Mouse (Mus musculus) embryo, embryonic 9.5 days (tissue): Measurements from ENCODE around the gene 4930474N05Rik.

Source experiments
- DNase-seq: peaks from one replicate; pipeline ENCODE4 v3.0.0-alpha.2; 2017; ENCODE audit errors: extremely low spot score

4930474N05Rik gene

GRCm38 (mm10) chr14:36094617-36095016 lies at the start of gene 4930474N05Rik:
Gene 4930474N05Rik, plus strand, starts transcription at chr14:36094917.
- no peak for DNase-seq

DNA sequence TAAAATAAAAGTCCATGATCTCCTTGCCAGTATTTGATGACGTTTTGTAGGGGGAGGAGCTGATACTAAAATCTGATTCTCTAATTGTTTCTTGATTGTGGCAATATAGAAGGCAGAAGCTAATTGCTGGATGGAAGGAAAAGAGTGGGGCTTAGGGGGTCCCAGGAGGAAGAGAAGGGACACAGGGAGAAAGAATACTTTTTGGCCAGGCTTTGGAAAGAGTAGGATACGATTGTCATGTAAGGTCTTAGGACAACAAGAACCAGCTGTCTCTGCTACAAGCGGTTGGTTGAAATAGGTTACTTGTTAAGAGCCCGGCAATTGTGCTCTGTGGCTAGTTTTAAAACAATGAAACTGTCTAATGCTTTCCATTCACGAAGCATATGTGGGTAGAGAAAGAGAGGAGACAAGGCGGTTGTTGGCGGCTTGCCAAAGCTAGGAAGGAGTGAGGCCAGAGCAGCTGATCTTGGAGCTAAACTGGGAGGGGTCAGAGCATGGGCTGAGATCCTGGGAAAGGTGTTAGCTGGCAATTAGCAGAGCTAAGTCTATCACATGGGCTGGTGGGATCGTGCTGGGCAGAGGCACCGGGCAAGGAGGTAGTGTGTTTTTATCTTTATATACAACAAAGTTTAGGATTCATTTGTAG lies 45.8 kb upstream of the 4930474N05Rik start:
- DNase-seq = peak; percentile 1

DNA sequence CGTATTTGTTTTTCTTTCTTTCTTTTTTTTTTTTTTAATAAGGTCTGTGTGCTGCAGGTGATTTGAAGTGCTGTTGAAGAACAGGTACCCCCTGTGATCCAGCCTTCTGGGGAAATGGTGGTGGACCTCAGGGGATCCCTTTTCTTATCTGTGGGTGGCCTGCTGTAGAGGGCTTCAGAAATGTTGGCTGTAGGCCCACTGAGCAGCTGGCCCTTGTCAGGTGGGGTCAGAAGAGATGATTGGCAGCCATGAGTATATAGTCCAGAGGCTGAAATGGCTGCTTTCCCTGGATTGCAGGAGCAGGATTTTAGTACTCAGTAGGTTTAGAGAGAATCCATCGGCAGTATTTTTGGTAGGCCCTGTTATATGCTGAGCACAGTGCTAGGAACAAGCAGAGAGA lies 41.4 kb upstream of the 4930474N05Rik start:
- DNase-seq = no peak

DNA sequence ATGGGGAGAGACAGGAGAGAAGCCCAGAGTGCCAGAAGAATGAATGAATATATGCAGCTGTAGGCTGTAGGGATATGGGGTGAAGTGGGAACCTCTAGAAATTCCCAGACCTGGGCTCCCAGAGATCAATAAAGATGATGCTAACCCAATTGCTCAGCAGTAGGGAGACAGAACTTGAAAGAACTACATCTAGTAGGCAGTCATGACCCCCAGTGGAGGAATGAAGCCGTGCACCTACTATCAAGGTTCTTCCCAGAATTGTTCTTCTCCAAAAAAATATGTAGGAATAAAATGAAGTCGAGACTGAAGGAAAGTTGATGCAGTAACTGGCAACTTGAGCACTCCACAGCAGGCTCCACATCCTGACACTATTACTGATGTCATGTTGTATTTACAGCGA lies 3.8 kb downstream of the 4930474N05Rik start:
- DNase-seq = no peak

- DNase-seq = no peak
Measured at GRCm38 (mm10) chr14:36099647-36100046, 4.9 kb downstream of the 4930474N05Rik start.

DNA sequence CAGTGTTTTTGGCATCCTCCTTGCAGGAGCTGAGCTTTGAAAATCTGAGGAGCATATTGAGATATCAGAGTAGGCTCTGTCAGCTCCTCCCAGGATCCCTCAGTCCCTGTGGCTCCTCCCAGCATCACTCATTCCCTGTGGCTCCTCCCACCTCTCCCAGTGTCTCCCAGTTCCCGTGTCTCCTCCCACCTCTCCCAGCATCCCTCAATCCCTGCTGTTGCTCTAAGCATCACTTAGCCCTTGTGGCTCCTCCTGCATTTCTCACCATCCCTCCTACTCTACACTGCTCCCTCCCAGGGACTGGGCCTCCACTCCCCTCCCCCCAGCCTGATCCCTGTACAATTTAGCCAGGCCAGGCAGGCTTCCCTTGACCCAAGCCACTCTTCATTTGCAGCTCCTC lies 6.0 kb downstream of the 4930474N05Rik start:
- DNase-seq = no peak

DNA sequence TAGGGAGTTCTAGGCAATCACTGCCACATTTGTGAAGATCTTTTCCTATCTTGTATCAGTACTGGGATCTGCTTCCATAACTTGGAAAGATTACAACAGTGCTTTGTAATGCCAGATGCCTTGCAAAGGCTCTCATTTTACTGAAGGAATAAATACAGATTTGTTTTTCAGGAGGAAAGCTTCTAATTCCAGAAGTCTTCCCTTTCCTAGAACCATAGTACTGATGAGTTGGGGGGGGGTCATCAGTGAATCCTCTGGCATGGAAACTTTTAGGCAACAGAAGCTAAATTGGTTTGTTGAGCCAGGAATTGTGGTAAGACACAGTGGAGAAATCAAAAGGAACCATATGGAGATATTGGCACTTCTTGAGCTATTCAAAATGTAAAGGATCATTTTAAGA lies 19.8 kb downstream of the 4930474N05Rik start:
- no peak for DNase-seq

- DNase-seq = no peak
Measured at GRCm38 (mm10) chr14:36123775-36124335, 29.1 kb downstream of the 4930474N05Rik start.

- no peak for DNase-seq
Measured at GRCm38 (mm10) chr14:36135749-36136148, 41.0 kb downstream of the 4930474N05Rik start.

DNA sequence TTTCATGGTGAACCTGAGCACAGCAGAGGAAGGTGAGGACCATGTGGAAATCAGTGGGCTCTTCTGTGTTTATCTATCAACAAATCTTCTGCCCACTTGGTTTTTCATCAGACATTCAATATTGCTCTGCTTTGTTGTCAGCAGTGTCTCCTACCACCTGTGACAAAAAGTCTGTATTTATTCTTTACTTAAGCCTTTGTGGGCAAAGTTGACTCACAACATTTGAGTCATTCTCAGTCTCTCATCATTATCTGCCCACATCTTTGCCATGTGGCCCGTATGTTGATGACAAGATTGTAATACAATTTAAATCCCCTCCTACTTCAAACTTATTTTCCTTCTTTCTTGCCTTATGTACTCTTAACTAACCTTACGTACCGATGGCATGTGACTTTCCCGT lies 43.0 kb downstream of the 4930474N05Rik start:
- DNase-seq = no peak

DNA sequence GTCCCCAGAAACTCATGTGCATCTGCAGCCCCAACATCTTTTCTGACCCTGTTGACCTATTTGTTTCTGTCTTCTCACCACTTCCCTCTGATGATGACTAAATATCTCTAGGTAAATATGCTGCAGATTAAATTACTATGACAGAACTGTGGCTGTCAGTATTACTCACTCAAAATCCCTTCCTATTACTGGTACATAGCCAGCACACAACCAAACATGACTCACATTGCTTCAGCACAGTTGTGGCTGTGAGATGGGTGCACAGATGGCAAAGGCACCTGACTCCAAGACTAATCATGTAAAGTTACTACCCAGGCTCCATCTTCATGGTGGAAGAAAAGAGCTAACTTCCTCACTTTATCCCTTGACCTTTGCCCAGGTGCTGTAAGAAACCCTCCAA lies 50.5 kb downstream of the 4930474N05Rik start:
- no peak for DNase-seq
